Mouse (Mus musculus): ENCODE data around the gene Nr1h2.

DNA sequence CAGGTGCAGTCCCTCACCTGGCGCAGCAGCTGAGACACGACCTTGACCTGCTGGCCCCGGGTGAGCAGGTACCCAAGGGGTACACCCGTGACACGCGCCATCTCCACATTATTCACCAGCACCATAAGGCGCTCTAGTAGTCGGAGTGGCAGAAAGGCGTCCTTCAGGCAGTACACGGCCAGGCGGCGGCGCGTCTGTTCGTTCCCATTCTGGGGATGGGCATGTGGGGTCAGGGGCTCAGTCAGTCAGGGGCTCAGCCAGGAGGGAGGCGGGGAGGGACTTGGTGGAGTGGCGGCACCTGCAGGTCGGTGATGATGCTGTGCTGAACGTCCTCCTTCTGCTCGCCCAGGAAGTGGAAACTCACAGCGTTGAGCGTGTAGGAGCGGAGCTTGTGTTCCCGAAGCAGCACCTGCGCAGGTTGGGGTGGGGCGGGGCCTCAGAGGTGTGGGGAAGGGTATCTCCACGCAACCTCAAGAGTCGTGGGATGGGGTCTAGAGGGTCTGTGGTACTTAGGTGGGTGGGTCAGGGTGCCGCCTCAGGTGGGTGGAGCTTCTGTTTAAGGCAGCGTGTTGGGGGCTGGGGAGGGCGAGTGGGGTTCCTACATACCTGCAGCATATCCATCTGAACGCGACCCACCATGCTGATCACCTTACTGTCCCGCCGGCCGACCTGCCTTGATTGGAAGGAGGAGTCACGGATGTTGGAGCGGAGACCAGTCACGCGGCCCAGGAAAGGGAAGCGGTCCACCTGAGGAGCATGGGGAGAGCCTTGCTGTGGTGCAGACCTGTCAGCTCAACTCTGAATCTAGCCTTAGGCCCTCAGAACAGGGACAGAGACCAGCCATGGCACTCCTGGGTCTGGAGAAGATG, 14.8 kb downstream of the Nr1h2 start:
- TF ChIP-seq POLR2A (IDR thresholded peaks at IDR 0.05; ENCODE audit: insufficient read depth, low read depth, low read length): no peak
- TF ChIP-seq CTCF (IDR thresholded peaks at IDR 0.05; ENCODE audit: insufficient read depth, low read depth, low read length): no peak

Data from olfactory bulb, adult 2 months (tissue).